Mouse (Mus musculus) kidney, adult 8-10 months (tissue): ENCODE results near the gene Mtus2.

ENCODE experiments used
- DNase-seq, 2 experiments: peaks; one replicate each; pipeline ENCODE4 v3.0.0; 2022

The Mtus2 gene

GRCm38 (mm10) chr5:148052846-148053608 lies 95.9 kb downstream of the Mtus2 start:
- DNase-seq, result no peak

- no peak for DNase-seq
These were observed 96.5 kb downstream of the Mtus2 start for GRCm38 (mm10) chr5:148053609-148053990.

GRCm38 (mm10) chr5:148056831-148057230 lies 99.7 kb downstream of the Mtus2 start:
- DNase-seq, result no peak

- no peak for DNase-seq
These were observed 100.3 kb downstream of the Mtus2 start for GRCm38 (mm10) chr5:148057433-148057832.

- DNase-seq, result no peak
These were observed 102.2 kb downstream of the Mtus2 start for GRCm38 (mm10) chr5:148059339-148059738.

- no peak for DNase-seq
These were observed 104.7 kb downstream of the Mtus2 start for GRCm38 (mm10) chr5:148061869-148062268.

GRCm38 (mm10) chr5:148063745-148064144 lies 106.6 kb downstream of the Mtus2 start:
- no peak for DNase-seq

GRCm38 (mm10) chr5:148065251-148065650 lies 108.1 kb downstream of the Mtus2 start:
- DNase-seq, result no peak

- DNase-seq, result no peak
These were observed 112.8 kb downstream of the Mtus2 start for GRCm38 (mm10) chr5:148069909-148070308.

GRCm38 (mm10) chr5:148071800-148072199 lies 114.7 kb downstream of the Mtus2 start:
- peak in 1 of 2 experiments; percentile 2 for DNase-seq

- DNase-seq, result no peak
These were observed 116.3 kb downstream of the Mtus2 start for GRCm38 (mm10) chr5:148073461-148073860.

- DNase-seq, result no peak
These were observed 122.6 kb downstream of the Mtus2 start for GRCm38 (mm10) chr5:148079732-148080131.

GRCm38 (mm10) chr5:148083541-148083940 lies 126.4 kb downstream of the Mtus2 start:
- DNase-seq, result no peak

- DNase-seq, result no peak
These were observed 127.6 kb downstream of the Mtus2 start for GRCm38 (mm10) chr5:148084766-148085165.

- DNase-seq, result no peak
These were observed 130.7 kb downstream of the Mtus2 start for GRCm38 (mm10) chr5:148087796-148088195.

GRCm38 (mm10) chr5:148090191-148090821 lies 133.2 kb downstream of the Mtus2 start:
- no peak for DNase-seq

- DNase-seq, result no peak
These were observed 137.5 kb downstream of the Mtus2 start for GRCm38 (mm10) chr5:148094640-148095039.

GRCm38 (mm10) chr5:148099356-148099755 lies 142.2 kb downstream of the Mtus2 start:
- DNase-seq, result no peak

GRCm38 (mm10) chr5:148107324-148107723 lies 150.2 kb downstream of the Mtus2 start:
- DNase-seq, result no peak

- DNase-seq, result no peak
These were observed 150.8 kb downstream of the Mtus2 start for GRCm38 (mm10) chr5:148107890-148108289.

- DNase-seq, result no peak
These were observed 151.2 kb downstream of the Mtus2 start for GRCm38 (mm10) chr5:148108314-148108713.

- no peak for DNase-seq
These were observed 158.2 kb downstream of the Mtus2 start for GRCm38 (mm10) chr5:148115207-148115817.

- DNase-seq, result no peak
These were observed 167.2 kb downstream of the Mtus2 start for GRCm38 (mm10) chr5:148124354-148124753.
